Mouse (Mus musculus) limb, embryonic 11.5 days (tissue): Measurements from ENCODE around the gene Prl3d3. TPM values are rescaled to one million over a fixed set of nuclear protein-coding genes. Genes with fewer than 3 reads are reported as not detected.
"Not testable (repeated sequence)": the region's sequence is repeated elsewhere in the genome, so short reads cannot be mapped to it uniquely, and the experiment has no call there.

ENCODE experiments used
- ATAC-seq: fragments of 200-750 bp; cut with Nextera tagmentation; 2 replicates; pipeline ENCODE4 v1.8.0; 2017; ENCODE audit warnings: low read depth; ENCODE audit not compliant: insufficient number of reproducible peaks, low FRiP score, low TSS enrichment
- DNase-seq: peaks from one replicate; pipeline ENCODE4 v3.0.0-alpha.2; 2015; ENCODE audit warnings: low spot score
- H3K27ac ChIP-seq: fragments of 300-500 bp; sonication (generic); replicated peaks from 2 replicates; pipeline ENCODE4 v1.5.1; 2014; ENCODE audit warnings: low read depth, mild to moderate bottlenecking, low read length
- H3K27me3 ChIP-seq: fragments of 300-500 bp; sonication (generic); 2 replicates; pipeline ENCODE4 v1.6.1; 2014; ENCODE audit warnings: mild to moderate bottlenecking, low read length, mixed read lengths; ENCODE audit not compliant: control insufficient read depth, insufficient read depth
- H3K36me3 ChIP-seq: fragments of 300-500 bp; sonication (generic); 2 replicates; pipeline ENCODE4 v1.6.1; 2014; ENCODE audit warnings: mild to moderate bottlenecking, low read length, moderate library complexity, mixed read lengths; ENCODE audit not compliant: control insufficient read depth, insufficient read depth
- H3K4me1 ChIP-seq: fragments of 300-500 bp; sonication (generic); 2 replicates; pipeline ENCODE4 v1.6.1; 2014; ENCODE audit warnings: low read length, mixed read lengths; ENCODE audit not compliant: control insufficient read depth, insufficient read depth
- H3K4me2 ChIP-seq: fragments of 300-500 bp; sonication (generic); 2 replicates; pipeline ENCODE4 v1.6.1; 2014; ENCODE audit warnings: low read depth, mild to moderate bottlenecking, moderate library complexity; ENCODE audit not compliant: severe bottlenecking
- H3K4me3 ChIP-seq: fragments of 300-500 bp; sonication (generic); 2 replicates; pipeline ENCODE4 v1.5.1; 2014; ENCODE audit warnings: low read depth, low read length
- H3K9ac ChIP-seq: fragments of 300-500 bp; sonication (generic); 2 replicates; pipeline ENCODE4 v1.6.1; 2014; ENCODE audit warnings: mild to moderate bottlenecking, low read length
- H3K9me3 ChIP-seq: fragments of 300-500 bp; sonication (generic); 2 replicates; pipeline ENCODE4 v1.6.1; 2016; ENCODE audit warnings: low read length; ENCODE audit not compliant: control insufficient read depth
- WGBS: fragments of 180-500 bp; shearing (Covaris S2); extraction: QIAGEN DNeasy Blood & Tissue Kit; methylation state at CpG from one replicate; pipeline ENCODE4 v1.1.7; 2014; 5-methylcytosine and 5-hydroxymethylcytosine counted together
- polyA plus RNA-seq: library from polyadenylated mRNA; unstranded; fragments of >200 nt; fragmentation: Nextera tagmentation; extraction: Ambion mirVana; gene quantifications from 2 replicates; pipeline ENCODE4 v1.2.1, GENCODE M21; 2014

Gene Prl3d3
- not detected in 2 replicates for polyA plus RNA-seq

DNA sequence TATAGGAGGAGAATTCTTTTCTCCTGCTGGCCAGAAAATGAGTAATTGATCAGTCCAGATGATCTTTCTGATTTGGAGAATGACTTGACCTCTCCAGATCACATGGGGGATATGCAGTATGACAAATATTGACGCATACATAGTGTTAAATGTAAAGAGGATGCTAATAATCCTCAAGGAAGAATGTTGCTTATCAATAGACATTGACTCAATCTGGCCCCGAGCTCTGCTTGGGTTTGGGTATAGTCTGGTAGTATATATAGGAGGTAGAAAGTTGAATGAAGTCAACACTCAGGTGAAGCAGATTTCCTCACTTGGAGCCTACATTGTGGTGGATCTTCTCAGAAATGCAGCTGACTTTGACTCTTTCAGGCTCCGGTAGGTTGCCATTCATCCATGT, at the start of gene Prl3d3:
Gene Prl3d3 (plus strand): TSS at position 301 of the 400 bp plus-strand sequence.
- H3K4me2 ChIP-seq, H3K4me1 ChIP-seq, H3K27ac ChIP-seq, DNase-seq, H3K9me3 ChIP-seq, H3K9ac ChIP-seq, H3K27me3 ChIP-seq, H3K36me3 ChIP-seq, H3K4me3 ChIP-seq, ATAC-seq: not testable (repeated sequence)
- 96% methylated on average over 2 of the region's 3 CpGs for WGBS

GRCm38 (mm10) chr13:27121398-27121797, 35.2 kb upstream of the Prl3d3 start, which contains the start of gene Prl3d2:
TSS of gene Prl3d2 (plus strand) at chr13:27121698.
- WGBS: 82% methylated on average over 3 of the region's 4 CpGs
- H3K9ac ChIP-seq, H3K36me3 ChIP-seq, H3K4me2 ChIP-seq, DNase-seq, H3K4me3 ChIP-seq, ATAC-seq, H3K27me3 ChIP-seq, H3K4me1 ChIP-seq, H3K27ac ChIP-seq, H3K9me3 ChIP-seq: not testable (repeated sequence)

GRCm38 (mm10) chr13:27148264-27148663, 8.3 kb upstream of the Prl3d3 start:
- Histone ChIP-seq H3K27ac (no peak overlapping the region), H3K4me1 (no peaks in the 10 kb centered on the region), H3K9me3 (no peaks in the 10 kb centered on the region), H3K4me3 (no peak overlapping the region), H3K9ac (no peak overlapping the region), H3K4me2 (no peak overlapping the region), H3K36me3 (no peaks in the 10 kb centered on the region), H3K27me3 (no peaks in the 10 kb centered on the region)
- DNase-seq (no peak), ATAC-seq (no peak)
- WGBS: 75% methylated on average over 1 of the region's 1 CpGs

DNA sequence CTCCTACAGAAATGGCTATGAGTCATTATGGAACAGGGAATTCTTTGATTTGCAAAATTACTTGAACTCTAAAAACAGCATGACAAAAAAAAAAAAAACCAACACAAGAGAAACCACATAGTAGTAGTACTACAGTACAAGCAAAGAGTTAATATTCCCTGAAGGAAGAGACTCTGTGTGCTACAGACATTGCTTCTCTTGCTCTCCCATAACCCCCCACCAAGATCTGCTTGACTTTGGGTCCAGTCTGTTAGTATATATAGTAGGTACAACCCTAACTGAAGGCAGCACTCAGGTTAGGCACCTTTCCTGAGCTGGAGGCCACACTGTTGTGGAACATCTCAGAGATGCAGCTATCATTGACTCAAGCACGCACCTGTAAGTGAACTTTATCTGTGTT, 39.8 kb downstream of the Prl3d3 start, which contains the start of gene Prl3c1:
Gene Prl3c1 (plus strand): TSS at position 301 of the 400 bp plus-strand sequence.
- 93% methylated on average over 1 of the region's 1 CpGs for WGBS
- no peak within 1 kb of the TSS for H3K27ac ChIP-seq
- no peaks in the 10 kb centered on the region for H3K4me1 ChIP-seq
- no peak within 1 kb of the TSS for H3K9ac ChIP-seq
- DNase-seq (no peak), ATAC-seq (no peak)
- H3K4me2 ChIP-seq: no peak within 1 kb of the TSS
- H3K4me3 ChIP-seq: no peak within 1 kb of the TSS
- H3K27me3 ChIP-seq: no peaks in the 10 kb centered on the region
- no peaks in the 10 kb centered on the region for H3K36me3 ChIP-seq
- H3K9me3 ChIP-seq: no peaks in the 10 kb centered on the region

Other genes with a start within 250 kb of the Prl3d3 start
- gene Prl, start 99.2 kb upstream of the Prl3d3 start, polyA plus RNA-seq: not detected in 2 replicates
- not detected in 2 replicates for gene Prl3d1, start 62.6 kb upstream of the Prl3d3 start, polyA plus RNA-seq
- not detected in 2 replicates for gene Prl3d2, start 35.1 kb upstream of the Prl3d3 start, polyA plus RNA-seq
- gene Prl3c1, start 39.9 kb downstream of the Prl3d3 start, polyA plus RNA-seq: not detected in 2 replicates
- gene Prl3b1, start 85.1 kb downstream of the Prl3d3 start, polyA plus RNA-seq: 0.31 TPM in 1 of 2 replicates, not detected in the other
- not detected in 2 replicates for gene Prl3a1, start 102.6 kb downstream of the Prl3d3 start, polyA plus RNA-seq
- gene Prl6a1, start 155.8 kb downstream of the Prl3d3 start, polyA plus RNA-seq: not detected in 2 replicates
- not detected in 2 replicates for gene Prl8a2, start 188.9 kb downstream of the Prl3d3 start, polyA plus RNA-seq
- gene Prl2b1, start 234.1 kb downstream of the Prl3d3 start, polyA plus RNA-seq: not detected in 2 replicates